25 mouse cellular contexts compared by ENCODE assay signal in genomic region chr7:37870956-37871355, GRCm38 (mm10).
DNase-seq lines count a peak whose midpoint lies in the region; ATAC-seq and TF ChIP-seq lines count a peak whose summit lies in the region.
"Had no signal": no experiment of that assay in that cellular context is flagged by ENCODE, and none has a peak within 500 bp of the region (broad histone marks: within the 10 kb centered on the region; RNA-seq: fewer than 3 reads in every experiment).

No protein-coding gene starts in this region.

- no peak for ATAC-seq in forebrain, embryonic 15.5 days (replicated peaks)
- no peak for ATAC-seq in midbrain, postnatal 0 days (ENCODE audit: low FRiP score)
- ATAC-seq: inflammation-experienced regulatory T-cells, adult 6 months had no signal

- H3K9me3 ChIP-seq in forebrain, embryonic 15.5 days: no peaks in the 10 kb centered on the region
- no peaks in the 10 kb centered on the region for H3K9me3 ChIP-seq in forebrain, embryonic 10.5 days
- H3K9me3 ChIP-seq in midbrain, embryonic 10.5 days (replicated peaks): no peaks in the 10 kb centered on the region
- H3K9me3 ChIP-seq in midbrain, postnatal 0 days (ENCODE audit: low read length): no peaks in the 10 kb centered on the region
- H3K9me3 ChIP-seq: heart, embryonic 12.5 days; hindbrain, embryonic 13.5 days; liver, embryonic 13.5 days; megakaryocyte, embryonic 14.5 days had no signal

- no peak for DNase-seq in forebrain, embryonic 10.5 days (ENCODE audit: extremely low spot score, low spot score)
- DNase-seq in midbrain, embryonic 10.5 days (ENCODE audit: low spot score): no peak
- DNase-seq in midbrain, postnatal 0 days (ENCODE audit: low spot score): no peak
- peak; percentile 22 for DNase-seq in brain, embryonic 18.5 days (ENCODE audit: low read depth, low spot score)
- peak; percentile 20 for DNase-seq in layer of hippocampus, adult 9-10 months (ENCODE audit: low spot score)
- DNase-seq in heart, adult 2 months: no peak
- no peak for DNase-seq in testis, postnatal 14 days (ENCODE audit: low spot score)
- DNase-seq: adrenal gland, postnatal 25 days; cerebellum, adult 11 months; cerebellum, adult 9-11 months; gastrocnemius, postnatal 14 days; heart, adult 11 months; heart, postnatal 10 days; kidney, adult 18-20 months; kidney, postnatal 4 days; liver, embryonic 13.5 days; lung, embryonic 14.5 days; right cerebral cortex, adult 18-20 months; right cerebral cortex, postnatal 4 days; thymus, postnatal 36 days had no signal

- no peak for TF ChIP-seq POLR2A in heart, adult 2 months (IDR thresholded peaks at IDR 0.05; ENCODE audit: insufficient read depth, low read depth, low read length)

- H3K4me3 ChIP-seq in forebrain, embryonic 15.5 days: no peak overlapping the region
- H3K4me3 ChIP-seq in forebrain, embryonic 10.5 days: no peak overlapping the region
- no peak overlapping the region for H3K4me3 ChIP-seq in midbrain, embryonic 10.5 days
- H3K4me3 ChIP-seq in midbrain, postnatal 0 days (ENCODE audit: low read depth, low read length): no peak overlapping the region
- H3K4me3 ChIP-seq in heart, adult 2 months: no peak overlapping the region
- H3K4me3 ChIP-seq: heart, embryonic 12.5 days; hindbrain, embryonic 13.5 days; liver, embryonic 13.5 days; megakaryocyte, embryonic 14.5 days had no signal

- no peaks in the 10 kb centered on the region for H3K36me3 ChIP-seq in forebrain, embryonic 15.5 days
- no peaks in the 10 kb centered on the region for H3K36me3 ChIP-seq in forebrain, embryonic 10.5 days (replicated peaks)
- no peaks in the 10 kb centered on the region for H3K36me3 ChIP-seq in midbrain, embryonic 10.5 days
- H3K36me3 ChIP-seq in midbrain, postnatal 0 days (ENCODE audit: insufficient read depth, low read length): no peaks in the 10 kb centered on the region
- no peaks in the 10 kb centered on the region for H3K36me3 ChIP-seq in heart, adult 2 months (ENCODE audit: control insufficient read depth, insufficient read depth, low read length)
- H3K36me3 ChIP-seq: heart, embryonic 12.5 days; hindbrain, embryonic 13.5 days; liver, embryonic 13.5 days had no signal

- WGBS in forebrain, embryonic 15.5 days: 61% methylated on average over 5 of the region's 5 CpGs
- 95% methylated on average over 5 of the region's 5 CpGs for WGBS in forebrain, embryonic 10.5 days
- whole genome bisulfite sequencing in midbrain, embryonic 10.5 days: 95% methylated on average over 5 of the region's 5 CpGs
- 76% methylated on average over 5 of the region's 5 CpGs for WGBS in midbrain, postnatal 0 days
- WGBS in heart, adult 2 months: 89% methylated on average over 5 of the region's 5 CpGs

- intact Hi-C loops in heart, adult 2 months (cut with DNase I): no loop called here

- peaks cover 18% of the 10 kb centered on the region for H3K4me1 ChIP-seq in forebrain, embryonic 15.5 days
- peaks cover 9% of the 10 kb centered on the region for H3K4me1 ChIP-seq in forebrain, embryonic 10.5 days
- H3K4me1 ChIP-seq in midbrain, embryonic 10.5 days: peaks cover 6% of the 10 kb centered on the region; the same call in 1 of the 2 replicates
- no peaks in the 10 kb centered on the region for H3K4me1 ChIP-seq in midbrain, postnatal 0 days (ENCODE audit: insufficient read depth, low read length)
- no peaks in the 10 kb centered on the region for H3K4me1 ChIP-seq in heart, adult 2 months (ENCODE audit: control insufficient read depth, insufficient read depth, low read length)
- H3K4me1 ChIP-seq: liver, embryonic 13.5 days; megakaryocyte, embryonic 14.5 days had no signal

- H3K9ac ChIP-seq in forebrain, embryonic 15.5 days (replicated peaks): no peak overlapping the region
- H3K9ac ChIP-seq in midbrain, postnatal 0 days (replicated peaks; ENCODE audit: low read length, poor library complexity, severe bottlenecking): no peak overlapping the region
- H3K9ac ChIP-seq in heart, adult 2 months (ENCODE audit: low read depth, low read length): no peak overlapping the region
- H3K9ac ChIP-seq: heart, embryonic 12.5 days; hindbrain, embryonic 13.5 days; liver, embryonic 13.5 days; lung, embryonic 14.5 days had no signal

- no peak for TF ChIP-seq EP300 in heart, adult 2 months (IDR thresholded peaks at IDR 0.05; ENCODE audit: insufficient read depth, low read depth, low read length)

- H3K4me2 ChIP-seq in forebrain, embryonic 15.5 days (replicated peaks): no peak overlapping the region
- H3K4me2 ChIP-seq in midbrain, postnatal 0 days (ENCODE audit: low read depth, low read length, poor library complexity, severe bottlenecking): no peak overlapping the region
- H3K4me2 ChIP-seq: heart, embryonic 12.5 days; hindbrain, embryonic 13.5 days; liver, embryonic 13.5 days; lung, embryonic 14.5 days had no signal

- H3K27me3 ChIP-seq in forebrain, embryonic 15.5 days: no peaks in the 10 kb centered on the region
- H3K27me3 ChIP-seq in forebrain, embryonic 10.5 days (ENCODE audit: poor library complexity, severe bottlenecking): no peaks in the 10 kb centered on the region
- H3K27me3 ChIP-seq in midbrain, embryonic 10.5 days (ENCODE audit: low read depth, poor library complexity, severe bottlenecking): no peaks in the 10 kb centered on the region
- no peaks in the 10 kb centered on the region for H3K27me3 ChIP-seq in midbrain, postnatal 0 days (ENCODE audit: insufficient read depth, low read length)
- H3K27me3 ChIP-seq in heart, adult 2 months (ENCODE audit: control insufficient read depth, insufficient read depth, low read length): no peaks in the 10 kb centered on the region; the same call in 1 of the 2 replicates
- H3K27me3 ChIP-seq: heart, embryonic 12.5 days; hindbrain, embryonic 13.5 days; liver, embryonic 13.5 days; megakaryocyte, embryonic 14.5 days had no signal

- TF ChIP-seq CTCF in midbrain, postnatal 0 days (IDR thresholded peaks at IDR 0.05): no peak
- TF ChIP-seq CTCF in heart, adult 2 months (IDR thresholded peaks at IDR 0.05): no peak

- no peaks in the 10 kb centered on the region for H3K79me2 ChIP-seq in heart, adult 2 months (replicated peaks; ENCODE audit: control insufficient read depth, insufficient read depth, low read length)

- H3K27ac ChIP-seq in forebrain, embryonic 15.5 days (replicated peaks): peak overlapping the region; percentile 63
- no peak overlapping the region for H3K27ac ChIP-seq in forebrain, embryonic 10.5 days
- H3K27ac ChIP-seq in midbrain, embryonic 10.5 days (replicated peaks): 0 out of 2 replicates have a peak overlapping the region, but pooled peaks have one; percentile 7
- H3K27ac ChIP-seq in midbrain, postnatal 0 days (ENCODE audit: low read depth, low read length): no peak overlapping the region
- H3K27ac ChIP-seq in heart, adult 2 months: no peak overlapping the region
- H3K27ac ChIP-seq: liver, embryonic 13.5 days had no signal

Comparison
In these comparisons a context has a peak if more than half of its experiments do, and no peak if none do; other contexts are left out.
1. H3K27ac ChIP-seq: peak in forebrain, embryonic 15.5 days (single experiment) and midbrain, embryonic 10.5 days (single experiment); none in forebrain, embryonic 10.5 days (single experiment), midbrain, postnatal 0 days (single experiment) and heart, adult 2 months (single experiment).
2. DNase-seq: peak in brain, embryonic 18.5 days (single experiment) and layer of hippocampus, adult 9-10 months (single experiment); none in forebrain, embryonic 10.5 days (single experiment), midbrain, embryonic 10.5 days (single experiment), midbrain, postnatal 0 days (single experiment), heart, adult 2 months (0 of 2) and testis, postnatal 14 days (single experiment).